Mouse (Mus musculus) CH12.LX (cell line): ENCODE results near the gene Klk5. TPM values are rescaled to one million over a fixed set of nuclear protein-coding genes. Genes with fewer than 3 reads are reported as not detected.

Source experiments
- DNase-seq: peaks from one replicate; pipeline ENCODE4 v3.0.0-alpha.2; 2013; ENCODE audit errors: extremely low read depth
- H3K27ac ChIP-seq: 2 replicates; pipeline ENCODE4 v1.5.1; 2012; ENCODE audit warnings: low read depth, mild to moderate bottlenecking, control low read depth, moderate library complexity; ENCODE audit not compliant: insufficient read depth
- H3K27me3 ChIP-seq: replicated peaks from 2 replicates; pipeline ENCODE3; 2012; ENCODE audit warnings: inconsistent platforms
- H3K36me3 ChIP-seq, 2 experiments: replicated peaks in 1 of 2; 2 replicates each; pipeline versions ENCODE3 to v1.6.1; 2012; ENCODE audit warnings: inconsistent platforms in 1 of 2, low read length in 1 of 2, mild to moderate bottlenecking in 1 of 2, mixed read lengths in 1 of 2, moderate library complexity in 1 of 2; ENCODE audit not compliant: control insufficient read depth in 1 of 2, insufficient read depth in 1 of 2
- H3K4me1 ChIP-seq, 2 experiments: 2 replicates each; pipeline ENCODE4 v1.6.1; 2012; ENCODE audit warnings: inconsistent platforms in 1 of 2, moderate library complexity in 1 of 2; ENCODE audit not compliant: insufficient read depth in 2 of 2, control insufficient read depth in 1 of 2
- H3K4me2 ChIP-seq: 2 replicates; pipeline ENCODE4 v1.6.1; 2012; ENCODE audit warnings: low read depth, mild to moderate bottlenecking, control low read depth; ENCODE audit not compliant: poor library complexity, insufficient read depth, severe bottlenecking
- H3K4me3 ChIP-seq, 3 experiments: fragments of 150-350 bp in 1 of 3; sonication (generic) in 1 of 3; replicated peaks in 1 of 3; 2 replicates each; pipeline versions ENCODE3 to v1.5.1; 2011 to 2012; ENCODE audit warnings: low read depth in 2 of 3, low read length in 2 of 3, mild to moderate bottlenecking in 2 of 3, moderate library complexity in 2 of 3, control low read depth in 1 of 3, improper control_type of control experiment in 1 of 3, inconsistent platforms in 1 of 3, mixed read lengths in 1 of 3; ENCODE audit not compliant: poor library complexity in 1 of 3
- H3K79me2 ChIP-seq: replicated peaks from 2 replicates; pipeline ENCODE4 v1.6.1; 2012; ENCODE audit warnings: mild to moderate bottlenecking, moderate library complexity; ENCODE audit not compliant: control insufficient read depth, poor library complexity, insufficient read depth, severe bottlenecking; ENCODE audit errors: extremely low read depth
- H3K9ac ChIP-seq: 2 replicates; pipeline ENCODE4 v1.6.1; 2012; ENCODE audit warnings: low read depth, mild to moderate bottlenecking, control low read depth, moderate library complexity; ENCODE audit not compliant: insufficient read depth
- H3K9me3 ChIP-seq: replicated peaks from 2 replicates; pipeline ENCODE3; 2012; ENCODE audit warnings: low read length, inconsistent platforms, mixed read lengths
- CHD2 ChIP-seq: IDR thresholded peaks from 2 replicates; pipeline ENCODE4 v1.6.1; 2011; ENCODE audit warnings: low read length, improper control_type of control experiment
- CTCF ChIP-seq, 2 experiments: IDR thresholded peaks in 1 of 2; conservative IDR thresholded peaks in 1 of 2; 2 replicates each; pipeline ENCODE4 v1.5.1; 2011 to 2012; ENCODE audit warnings: low read depth in 2 of 2, low read length in 2 of 2, improper control_type of control experiment in 1 of 2, inconsistent platforms in 1 of 2, mild to moderate bottlenecking in 1 of 2, moderate library complexity in 1 of 2
- ELF1 ChIP-seq: IDR thresholded peaks from 2 replicates; pipeline ENCODE4 v1.6.1; 2014; ENCODE audit warnings: low read depth, mild to moderate bottlenecking, inconsistent platforms, low read length, improper control_type of control experiment
- EP300 ChIP-seq: IDR thresholded peaks from 2 replicates; pipeline ENCODE4 v1.6.1; 2011; ENCODE audit warnings: low read length, improper control_type of control experiment
- IRF4 ChIP-seq: IDR thresholded peaks from 2 replicates; pipeline ENCODE4 v1.6.1; 2014; ENCODE audit warnings: low read depth, mild to moderate bottlenecking, inconsistent platforms, low read length, improper control_type of control experiment
- JUND ChIP-seq: conservative IDR thresholded peaks from 2 replicates; pipeline ENCODE4 v1.6.1; 2011; ENCODE audit warnings: low read depth, low read length, improper control_type of control experiment
- KAT2A ChIP-seq: IDR thresholded peaks from 2 replicates; pipeline ENCODE4 v1.6.1; 2012; ENCODE audit warnings: low read length, improper control_type of control experiment, inconsistent platforms; ENCODE audit not compliant: insufficient replicate concordance
- NRF1 ChIP-seq: IDR thresholded peaks from 2 replicates; pipeline ENCODE4 v1.6.1; 2014; ENCODE audit warnings: low read depth, mild to moderate bottlenecking, inconsistent platforms, low read length, improper control_type of control experiment, moderate library complexity
- PAX5 ChIP-seq: IDR thresholded peaks from 2 replicates; pipeline ENCODE4 v1.6.1; 2012; ENCODE audit warnings: low read length, inconsistent platforms, mixed read lengths
- POLR2A ChIP-seq: IDR thresholded peaks from 2 replicates; pipeline ENCODE4 v1.6.1; 2011; ENCODE audit warnings: low read depth, mild to moderate bottlenecking, improper control_type of control experiment, low read length
- RAD21 ChIP-seq: IDR thresholded peaks from 2 replicates; pipeline ENCODE4 v1.6.1; 2011; ENCODE audit warnings: low read depth, mild to moderate bottlenecking, low read length, improper control_type of control experiment, moderate library complexity
- SMC3 ChIP-seq: IDR thresholded peaks from 2 replicates; pipeline ENCODE4 v1.6.1; 2011; ENCODE audit warnings: low read depth, low read length, improper control_type of control experiment
- TCF12 ChIP-seq: IDR thresholded peaks from 2 replicates; pipeline ENCODE4 v1.6.1; 2014; ENCODE audit warnings: low read depth, mild to moderate bottlenecking, inconsistent platforms, low read length, improper control_type of control experiment
- USF2 ChIP-seq: conservative IDR thresholded peaks from 2 replicates; pipeline ENCODE4 v1.6.1; 2011; ENCODE audit warnings: low read depth, low read length, improper control_type of control experiment
- ZC3H11A ChIP-seq: IDR thresholded peaks from 2 replicates; pipeline ENCODE4 v1.6.1; 2012; ENCODE audit warnings: low read depth, mild to moderate bottlenecking, inconsistent platforms, low read length, improper control_type of control experiment
- ZKSCAN1 ChIP-seq: IDR thresholded peaks from 2 replicates; pipeline ENCODE4 v1.6.1; 2012; ENCODE audit warnings: low read depth, inconsistent platforms, low read length, improper control_type of control experiment, borderline replicate concordance
- ZMIZ1 ChIP-seq: IDR thresholded peaks from 2 replicates; pipeline ENCODE4 v1.6.1; 2012; ENCODE audit warnings: low read depth, mild to moderate bottlenecking, inconsistent platforms, low read length, improper control_type of control experiment
- dilution Hi-C: fragments of 300-500 bp; cut with MboI; formaldehyde crosslinking; loops from 2 replicates; pipeline ENCODE4 v1.14.3; 2020; ENCODE audit warnings: low sequenced_read_pairs; ENCODE audit not compliant: extremely low pct_unique_long_range_greater_than_20kb, extremely low pct_ligation_motif_present
- in situ Hi-C: fragments of 300-500 bp; cut with MboI; formaldehyde crosslinking; loops from 3 replicates; pipeline ENCODE4 v1.14.3; 2019; ENCODE audit warnings: low sequenced_read_pairs, low pct_ligation_motif_present, low pct_unique_long_range_greater_than_20kb, mixed read lengths
- polyA plus RNA-seq: library from polyadenylated mRNA; unstranded; fragments of >175 nt; gene quantifications from 2 replicates; pipeline ENCODE4 v1.2.1, GENCODE M21; 2012; ENCODE audit warnings: low read depth; ENCODE audit not compliant: insufficient read length
- total RNA-seq, 2 experiments: library from RNA; depleted of rRNA; stranded (reverse); fragments of 300-350 nt in 1 of 2; fragments of >200 nt in 1 of 2; gene quantifications; 2 replicates each; pipeline ENCODE4 v1.2.3; 2012 to 2014

Klk5 gene
- total and polyA plus RNA-seq, 3 experiments = not detected

DNA sequence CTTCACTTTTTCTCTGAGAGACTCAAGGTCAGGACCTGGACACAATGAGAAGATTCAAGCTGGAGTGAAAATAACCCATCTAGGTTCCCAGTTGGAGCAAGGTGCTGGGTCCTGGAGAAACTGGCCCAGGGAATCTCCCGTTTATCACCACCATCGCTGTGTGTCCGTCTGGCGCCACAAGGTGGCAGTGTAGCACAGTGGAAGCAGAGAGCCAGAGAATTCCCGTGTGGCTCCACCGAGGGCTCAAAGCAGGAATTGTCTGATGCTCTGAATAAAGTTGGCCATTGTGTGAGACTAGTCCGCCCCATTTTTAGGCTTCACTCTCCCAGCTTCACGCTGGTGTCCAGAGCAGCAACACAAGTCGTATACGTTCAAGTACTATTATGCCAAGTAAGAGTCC lies 31.5 kb downstream of the Klk5 start:
- Histone ChIP-seq H3K9ac (no peak overlapping the region), H3K9me3 (peaks cover under 1% of the 10 kb centered on the region), H3K27ac (no peak overlapping the region), H3K27me3 (peaks cover 64% of the 10 kb centered on the region), H3K36me3 (no peaks in the 10 kb centered on the region), H3K4me2 (no peak overlapping the region), H3K4me1 (no peaks in the 10 kb centered on the region), H3K79me2 (no peaks in the 10 kb centered on the region), H3K4me3 (no peak overlapping the region)
- TF ChIP-seq ZC3H11A (peak; percentile 22; the same call in 1 of the 2 replicates), RAD21 (peak; percentile 79), SMC3 (peak; percentile 78), NRF1 (no peak), CTCF (conservative IDR thresholded peaks at IDR 0.05 in 1 of 2, IDR thresholded peaks at IDR 0.05 in 1 of 2; ENCODE audit: low read depth in 2 of 2, low read length in 2 of 2) (peak; percentile 71 to 85)
- in situ Hi-C loops (no loop called here), dilution Hi-C loops (no loop called here)
- peak; percentile 32 for DNase-seq

DNA sequence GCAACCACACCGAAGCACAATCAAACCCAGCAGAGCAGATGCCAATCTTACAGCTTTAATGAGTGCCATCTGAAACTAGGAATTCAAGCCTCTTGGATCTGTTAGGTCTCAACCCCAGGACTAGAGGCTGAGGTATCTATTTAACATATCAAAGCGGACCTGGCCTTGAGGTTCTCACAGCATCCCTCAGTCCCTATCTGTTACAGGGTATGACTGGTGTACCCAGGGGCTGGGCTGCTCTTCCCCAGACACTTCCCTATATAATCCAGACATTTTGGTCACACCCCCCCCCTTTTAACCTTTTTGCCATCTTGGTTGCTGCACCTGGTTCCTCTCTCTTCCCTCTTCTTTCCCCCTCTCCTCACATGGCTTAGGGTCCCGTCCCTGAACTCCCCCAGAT lies 31.9 kb downstream of the Klk5 start:
- no peaks in the 10 kb centered on the region for H3K79me2 ChIP-seq
- H3K9me3 ChIP-seq = peaks cover 4% of the 10 kb centered on the region
- peaks cover 61% of the 10 kb centered on the region for H3K27me3 ChIP-seq
- H3K4me2 ChIP-seq = no peak overlapping the region
- H3K36me3 ChIP-seq = no peaks in the 10 kb centered on the region
- dilution Hi-C loops = no loop called here
- H3K4me1 ChIP-seq = no peaks in the 10 kb centered on the region
- in situ Hi-C loops = no loop called here
- TF ChIP-seq ZMIZ1 = no peak
- TF ChIP-seq PAX5 = no peak
- no peak for TF ChIP-seq POLR2A
- no peak for TF ChIP-seq JUND
- no peak for TF ChIP-seq ELF1
- H3K9ac ChIP-seq = no peak overlapping the region
- DNase-seq = no peak
- no peak overlapping the region for H3K4me3 ChIP-seq
- no peak overlapping the region for H3K27ac ChIP-seq

DNA sequence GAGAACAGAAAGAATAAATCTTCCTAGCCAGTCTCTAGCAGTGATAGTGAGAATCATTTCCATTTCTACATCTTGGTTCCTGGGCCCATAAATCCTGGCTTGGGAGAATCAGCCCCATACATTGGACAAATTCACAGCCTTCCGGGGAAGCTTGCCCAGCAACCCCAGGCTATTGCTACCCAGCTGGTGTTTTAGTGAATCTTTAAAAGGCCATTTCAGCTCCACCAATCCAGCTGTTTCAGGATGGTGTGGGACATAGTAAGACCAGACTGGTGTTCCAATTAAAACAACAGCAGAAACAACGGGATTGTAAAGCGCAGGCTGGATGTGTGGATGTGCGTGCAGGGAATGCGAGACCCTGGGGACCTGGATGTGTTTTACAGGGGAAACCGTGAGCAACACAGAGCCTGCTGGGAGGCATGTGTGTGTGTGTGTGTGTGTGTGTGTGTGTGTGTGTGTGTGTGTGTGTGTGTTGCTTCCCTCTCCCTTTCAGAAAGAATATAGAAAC lies 33.2 kb downstream of the Klk5 start:
- no peak for DNase-seq
- Histone ChIP-seq H3K4me2 (no peak overlapping the region), H3K79me2 (no peaks in the 10 kb centered on the region), H3K4me1 (no peaks in the 10 kb centered on the region), H3K36me3 (no peaks in the 10 kb centered on the region), H3K9me3 (peaks cover 4% of the 10 kb centered on the region), H3K27ac (no peak overlapping the region), H3K9ac (no peak overlapping the region), H3K4me3 (no peak overlapping the region), H3K27me3 (peaks cover 60% of the 10 kb centered on the region)
- in situ Hi-C loops (no loop called here), dilution Hi-C loops (no loop called here)
- TF ChIP-seq IRF4 (no peak), KAT2A (no peak), USF2 (no peak), RAD21 (no peak), TCF12 (no peak), CHD2 (no peak), EP300 (no peak), PAX5 (no peak), ZKSCAN1 (no peak), NRF1 (no peak)
